Mouse (Mus musculus) activated CD4-positive, CD25-positive, alpha-beta regulatory T cell, adult 4 months (primary cell): Measurements from ENCODE around the gene Plekha7. TPM values are rescaled to one million over a fixed set of nuclear protein-coding genes. Genes with fewer than 3 reads are reported as not detected.

ENCODE experiments used
- ATAC-seq: one replicate; pipeline ENCODE4 v1.8.0; 2017
- polyA plus RNA-seq, 2 experiments: library from polyadenylated mRNA; unstranded; fragments of 100-300 nt; shearing (Covaris generic); gene quantifications; one replicate each; pipeline ENCODE4 v1.2.1; 2017

Plekha7 gene
- polyA plus RNA-seq, 2 experiments from 2014 or later, result 4.3 to 11.3 TPM

- ATAC-seq, result no peak
Observed at GRCm38 (mm10) chr7:116184358-116185057, 123.7 kb downstream of the Plekha7 start.

- no peak for ATAC-seq
Observed at GRCm38 (mm10) chr7:116182451-116182850, 125.7 kb downstream of the Plekha7 start.

- ATAC-seq, result no peak
Observed at GRCm38 (mm10) chr7:116181444-116181946, 126.7 kb downstream of the Plekha7 start.

- ATAC-seq, result no peak
Observed at GRCm38 (mm10) chr7:116178916-116179315, 129.3 kb downstream of the Plekha7 start.

- ATAC-seq, result no peak
Observed at GRCm38 (mm10) chr7:116172774-116173173, 135.4 kb downstream of the Plekha7 start.

- ATAC-seq, result no peak
Observed at GRCm38 (mm10) chr7:116169426-116169825, 138.8 kb downstream of the Plekha7 start.

- no peak for ATAC-seq
Observed at GRCm38 (mm10) chr7:116168224-116168623, 140.0 kb downstream of the Plekha7 start.

- ATAC-seq, result no peak
Observed at GRCm38 (mm10) chr7:116164232-116164631, 143.9 kb downstream of the Plekha7 start.

GRCm38 (mm10) chr7:116161544-116161943, 146.6 kb downstream of the Plekha7 start:
- no peak for ATAC-seq

- no peak for ATAC-seq
Observed at GRCm38 (mm10) chr7:116156894-116157143, 151.4 kb downstream of the Plekha7 start.

GRCm38 (mm10) chr7:116156072-116156893, 151.9 kb downstream of the Plekha7 start:
- ATAC-seq, result no peak

- ATAC-seq, result no peak
Observed at GRCm38 (mm10) chr7:116153781-116154368, 154.3 kb downstream of the Plekha7 start.

GRCm38 (mm10) chr7:116149568-116149967, 158.6 kb downstream of the Plekha7 start:
- ATAC-seq, result no peak

GRCm38 (mm10) chr7:116147114-116147513, 161.1 kb downstream of the Plekha7 start:
- no peak for ATAC-seq

- no peak for ATAC-seq
Observed at GRCm38 (mm10) chr7:116145030-116145429, 163.1 kb downstream of the Plekha7 start.

- no peak for ATAC-seq
Observed at GRCm38 (mm10) chr7:116137671-116138070, 170.5 kb downstream of the Plekha7 start.

- no peak for ATAC-seq
Observed at GRCm38 (mm10) chr7:116137149-116137548, 171.0 kb downstream of the Plekha7 start.

GRCm38 (mm10) chr7:116134413-116135292, 173.5 kb downstream of the Plekha7 start:
- ATAC-seq, result no peak

GRCm38 (mm10) chr7:116132078-116132477, 176.1 kb downstream of the Plekha7 start:
- peak; percentile 52 for ATAC-seq

GRCm38 (mm10) chr7:116131390-116131789, 176.8 kb downstream of the Plekha7 start:
- no peak for ATAC-seq

- ATAC-seq, result no peak
Observed at GRCm38 (mm10) chr7:116129374-116129773, 178.8 kb downstream of the Plekha7 start.

GRCm38 (mm10) chr7:116128286-116128685, 179.9 kb downstream of the Plekha7 start:
- ATAC-seq, result no peak

GRCm38 (mm10) chr7:116127052-116127451, 181.1 kb downstream of the Plekha7 start:
- ATAC-seq, result no peak
